Mouse (Mus musculus) embryonic fibroblast, embryonic 13.5 days (primary cell): Measurements from ENCODE around the gene Mmaa.

Source experiments
- CTCF ChIP-seq: IDR thresholded peaks from 2 replicates; pipeline ENCODE4 v1.5.1; 2011; ENCODE audit warnings: mild to moderate bottlenecking, control low read depth, low read length, moderate library complexity, borderline replicate concordance; ENCODE audit not compliant: insufficient read depth
- POLR2A ChIP-seq: IDR thresholded peaks from 2 replicates; pipeline ENCODE4 v1.6.1; 2011; ENCODE audit warnings: low read depth, mild to moderate bottlenecking, control low read depth, low read length, moderate library complexity

DNA sequence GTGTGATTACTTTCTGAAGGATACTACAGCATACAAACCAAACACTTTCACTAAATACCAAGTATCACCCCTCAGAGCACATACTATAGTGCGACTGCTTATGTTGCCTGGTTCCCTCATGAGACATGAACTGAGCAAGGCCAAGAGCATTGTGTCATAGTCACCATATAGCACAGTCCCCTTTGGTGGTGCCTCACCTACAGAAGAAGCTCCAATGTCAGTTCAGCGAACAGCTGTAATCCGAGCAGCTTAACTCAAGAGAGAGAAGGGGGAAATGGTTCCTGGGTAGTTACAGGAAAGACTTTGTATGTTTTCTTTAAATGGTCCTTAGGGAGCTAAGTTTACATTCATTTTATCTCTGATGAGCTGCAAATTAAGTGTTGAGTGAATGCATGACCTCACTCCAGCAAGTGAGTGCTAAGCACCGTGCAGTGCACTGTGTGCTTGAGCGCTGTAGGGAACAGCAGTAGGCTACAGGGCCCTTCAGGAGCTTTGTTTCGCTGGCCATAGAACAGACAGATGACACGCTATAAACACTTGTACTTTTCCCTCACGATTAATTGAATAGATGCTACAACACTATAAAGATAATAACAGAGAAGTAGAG is 17.4 kb downstream of the Mmaa start:
- TF ChIP-seq CTCF = no peak
- no peak for TF ChIP-seq POLR2A
